Mouse (Mus musculus) heart, embryonic 11.5 days (tissue): ENCODE data around the gene Hcls1. TPM values are rescaled to one million over a fixed set of nuclear protein-coding genes. Genes with fewer than 3 reads are reported as not detected.

Source experiments
- ATAC-seq: fragments of 200-750 bp; cut with Nextera tagmentation; replicated peaks from 2 replicates; pipeline ENCODE4 v1.8.0; 2017; ENCODE audit warnings: moderate library complexity; ENCODE audit not compliant: insufficient number of reproducible peaks, low FRiP score, low TSS enrichment
- H3K27ac ChIP-seq: fragments of 300-500 bp; sonication (generic); 2 replicates; pipeline ENCODE4 v1.5.1; 2014; ENCODE audit warnings: mild to moderate bottlenecking, low read depth, low read length
- H3K27me3 ChIP-seq: fragments of 300-500 bp; sonication (generic); 2 replicates; pipeline ENCODE4 v1.6.1; 2014; ENCODE audit warnings: mild to moderate bottlenecking, low read length, mixed read lengths; ENCODE audit not compliant: control insufficient read depth, insufficient read depth
- H3K36me3 ChIP-seq: fragments of 300-500 bp; sonication (generic); 2 replicates; pipeline ENCODE4 v1.6.1; 2014; ENCODE audit warnings: mild to moderate bottlenecking, low read length, moderate library complexity, mixed read lengths; ENCODE audit not compliant: control insufficient read depth, insufficient read depth
- H3K4me1 ChIP-seq: fragments of 300-500 bp; sonication (generic); 2 replicates; pipeline ENCODE4 v1.6.1; 2014; ENCODE audit warnings: low read length; ENCODE audit not compliant: control insufficient read depth, insufficient read depth
- H3K4me2 ChIP-seq: fragments of 300-500 bp; sonication (generic); 2 replicates; pipeline ENCODE4 v1.6.1; 2014; ENCODE audit warnings: mild to moderate bottlenecking, moderate library complexity
- H3K4me3 ChIP-seq: fragments of 300-500 bp; sonication (generic); 2 replicates; pipeline ENCODE4 v1.5.1; 2014; ENCODE audit warnings: low read depth, low read length
- H3K9ac ChIP-seq: fragments of 300-500 bp; sonication (generic); 2 replicates; pipeline ENCODE4 v1.6.1; 2014; ENCODE audit warnings: mild to moderate bottlenecking, low read depth, low read length, moderate library complexity
- H3K9me3 ChIP-seq: fragments of 300-500 bp; sonication (generic); replicated peaks from 2 replicates; pipeline ENCODE4 v1.6.1; 2016; ENCODE audit warnings: low read length; ENCODE audit not compliant: control insufficient read depth
- WGBS: fragments of 180-500 bp; shearing (Covaris S2); extraction: QIAGEN DNeasy Blood & Tissue Kit; methylation state at CpG from one replicate; pipeline ENCODE4 v1.1.7; 2014; ENCODE audit not compliant: insufficient replicate concordance; 5-methylcytosine and 5-hydroxymethylcytosine counted together
- polyA plus RNA-seq: library from polyadenylated mRNA; unstranded; fragments of >200 nt; fragmentation: Nextera tagmentation; extraction: Ambion mirVana; gene quantifications from 2 replicates; pipeline ENCODE4 v1.2.1, GENCODE M21; 2014

The Hcls1 gene
- polyA plus RNA-seq, 1 experiment from 2014 or later: 1.5 TPM

- H3K9ac ChIP-seq: peak overlapping the region; percentile 59; the same call in 1 of the 2 replicates
- no peaks in the 10 kb centered on the region for H3K9me3 ChIP-seq
- peak overlapping the region; percentile 53 for H3K4me2 ChIP-seq
- WGBS: 41% methylated on average over 8 of the region's 8 CpGs
- no peaks in the 10 kb centered on the region for H3K36me3 ChIP-seq
- peak overlapping the region; percentile 88 for H3K27ac ChIP-seq
- H3K4me1 ChIP-seq: peaks cover 12% of the 10 kb centered on the region
- peak overlapping the region; percentile 42 for H3K4me3 ChIP-seq
- no peaks in the 10 kb centered on the region for H3K27me3 ChIP-seq
- ATAC-seq: no peak
Observed at GRCm38 (mm10) chr16:36989493-36989892, 54.7 kb downstream of the Hcls1 start.

GRCm38 (mm10) chr16:36989999-36990625 lies 55.3 kb downstream of the Hcls1 start, which contains the start of gene Fbxo40:
Fbxo40 (minus strand) TSS chr16:36990467.
- Histone ChIP-seq H3K4me2 (peak within 1 kb of the TSS; percentile 53), H3K9me3 (no peaks in the 10 kb centered on the region), H3K9ac (peak within 1 kb of the TSS; percentile 59; the same call in 1 of the 2 replicates), H3K27me3 (no peaks in the 10 kb centered on the region), H3K4me3 (peak within 1 kb of the TSS; percentile 42), H3K27ac (peak within 1 kb of the TSS; percentile 88), H3K4me1 (peaks cover 12% of the 10 kb centered on the region), H3K36me3 (no peaks in the 10 kb centered on the region)
- 37% methylated on average over 18 of the region's 18 CpGs for WGBS
- peak; percentile 57; the same call in 1 of the 2 replicates for ATAC-seq

GRCm38 (mm10) chr16:36997650-36998049 lies 62.9 kb downstream of the Hcls1 start:
- H3K27ac ChIP-seq: no peak overlapping the region
- H3K4me1 ChIP-seq: no peaks in the 10 kb centered on the region
- H3K9me3 ChIP-seq: no peaks in the 10 kb centered on the region
- no peak for ATAC-seq
- no peak overlapping the region for H3K4me2 ChIP-seq
- H3K4me3 ChIP-seq: no peak overlapping the region
- no peaks in the 10 kb centered on the region for H3K36me3 ChIP-seq
- WGBS: 79% methylated on average over 6 of the region's 6 CpGs
- H3K27me3 ChIP-seq: no peaks in the 10 kb centered on the region
- no peak overlapping the region for H3K9ac ChIP-seq

- no peaks in the 10 kb centered on the region for H3K9me3 ChIP-seq
- 55% methylated on average over 9 of the region's 9 CpGs for WGBS
- no peak for ATAC-seq
- no peak overlapping the region for H3K27ac ChIP-seq
- H3K4me1 ChIP-seq: no peaks in the 10 kb centered on the region
- H3K36me3 ChIP-seq: no peaks in the 10 kb centered on the region
- H3K4me3 ChIP-seq: no peak overlapping the region
- H3K27me3 ChIP-seq: no peaks in the 10 kb centered on the region
- H3K9ac ChIP-seq: no peak overlapping the region
- H3K4me2 ChIP-seq: no peak overlapping the region
Observed at GRCm38 (mm10) chr16:36999366-36999972, 64.7 kb downstream of the Hcls1 start.

GRCm38 (mm10) chr16:37009262-37009661 lies 74.5 kb downstream of the Hcls1 start:
- H3K4me2 ChIP-seq: no peak overlapping the region
- H3K27me3 ChIP-seq: no peaks in the 10 kb centered on the region
- H3K4me1 ChIP-seq: peaks cover 8% of the 10 kb centered on the region
- 65% methylated on average over 6 of the region's 6 CpGs for WGBS
- H3K36me3 ChIP-seq: no peaks in the 10 kb centered on the region
- no peak overlapping the region for H3K4me3 ChIP-seq
- H3K9ac ChIP-seq: no peak overlapping the region
- no peak overlapping the region for H3K27ac ChIP-seq
- no peaks in the 10 kb centered on the region for H3K9me3 ChIP-seq
- no peak for ATAC-seq

- no peak for ATAC-seq
- Histone ChIP-seq H3K4me1 (peaks cover 8% of the 10 kb centered on the region), H3K36me3 (no peaks in the 10 kb centered on the region; the same call in 1 of the 2 replicates), H3K4me2 (0 out of 2 replicates have a peak overlapping the region, but pooled peaks have one; percentile 90), H3K27ac (no peak overlapping the region), H3K9me3 (no peaks in the 10 kb centered on the region), H3K27me3 (no peaks in the 10 kb centered on the region), H3K9ac (no peak overlapping the region), H3K4me3 (no peak overlapping the region)
- 54% methylated on average over 4 of the region's 4 CpGs for WGBS
Observed at GRCm38 (mm10) chr16:37010370-37010769, 75.6 kb downstream of the Hcls1 start.

- peak within 1 kb of the TSS; percentile 90 for H3K4me2 ChIP-seq
- H3K4me3 ChIP-seq: peak within 1 kb of the TSS; percentile 93
- no peaks in the 10 kb centered on the region for H3K27me3 ChIP-seq
- H3K27ac ChIP-seq: no peak within 1 kb of the TSS
- 3% methylated on average over 30 of the region's 30 CpGs for WGBS
- peak within 1 kb of the TSS; percentile 83 for H3K9ac ChIP-seq
- H3K36me3 ChIP-seq: no peaks in the 10 kb centered on the region; the same call in 1 of the 2 replicates
- no peaks in the 10 kb centered on the region for H3K9me3 ChIP-seq
- peak; percentile 89 for ATAC-seq
- H3K4me1 ChIP-seq: peaks cover 8% of the 10 kb centered on the region
Observed at GRCm38 (mm10) chr16:37011061-37011921, 76.5 kb downstream of the Hcls1 start, which contains the start of gene Polq. Polq (plus strand) TSS chr16:37011786.

GRCm38 (mm10) chr16:37011922-37012289 lies 77.1 kb downstream of the Hcls1 start:
- Histone ChIP-seq H3K4me1 (peaks cover 8% of the 10 kb centered on the region), H3K36me3 (no peaks in the 10 kb centered on the region; the same call in 1 of the 2 replicates), H3K9me3 (no peaks in the 10 kb centered on the region), H3K9ac (peak overlapping the region; percentile 83), H3K27ac (no peak overlapping the region), H3K4me3 (peak overlapping the region; percentile 93), H3K4me2 (peak overlapping the region; percentile 90), H3K27me3 (no peaks in the 10 kb centered on the region)
- under 1% methylated on average over 26 of the region's 26 CpGs for WGBS
- ATAC-seq: peak; percentile 65
